Mouse (Mus musculus) erythroid progenitor cell, adult 5-6 weeks (primary cell): ENCODE data around the gene Krt35. TPM values are rescaled to one million over a fixed set of nuclear protein-coding genes. Genes with fewer than 3 reads are reported as not detected.

Source experiments
- ATAC-seq: replicated peaks from 2 replicates; pipeline ENCODE4 v1.8.0; 2016; ENCODE audit warnings: moderate number of reproducible peaks, mild to moderate bottlenecking, moderate TSS enrichment, inconsistent platforms; ENCODE audit not compliant: poor library complexity, low FRiP score, severe bottlenecking
- total RNA-seq, 2 experiments: library from RNA; stranded (forward) in 1 of 2; stranded (reverse) in 1 of 2; fragments of 150-400 nt in 1 of 2; fragments of 186-747, 209-891 nt in 1 of 2; gene quantifications; 2 replicates each; pipeline versions ENCODE4 v1.2.3 to v1.2.4; 2015 to 2017; ENCODE audit warnings: low replicate concordance in 2 of 2

Gene Krt35
- not detected in 2 replicates for total RNA-seq (2015; ENCODE audit: low replicate concordance)
- not detected in 2 replicates for total RNA-seq (2017; ENCODE audit: low replicate concordance)

GRCm38 (mm10) chr11:100096141-100096540, at the start of gene Krt35:
TSS of gene Krt35 (minus strand) at chr11:100096241.
- no peak for ATAC-seq

GRCm38 (mm10) chr11:100145104-100145503, 49.1 kb upstream of the Krt35 start:
- ATAC-seq: no peak

GRCm38 (mm10) chr11:100140966-100141365, 44.9 kb upstream of the Krt35 start:
- ATAC-seq: no peak

- ATAC-seq: no peak
Observed at GRCm38 (mm10) chr11:100139391-100139790, 43.4 kb upstream of the Krt35 start.

- no peak for ATAC-seq
Observed at GRCm38 (mm10) chr11:100138809-100139208, 42.8 kb upstream of the Krt35 start.

- no peak for ATAC-seq
Observed at GRCm38 (mm10) chr11:100137693-100138092, 41.7 kb upstream of the Krt35 start.

GRCm38 (mm10) chr11:100136559-100136958, 40.5 kb upstream of the Krt35 start:
- no peak for ATAC-seq

GRCm38 (mm10) chr11:100135731-100136130, 39.7 kb upstream of the Krt35 start, which contains the start of gene Krt15:
TSS of gene Krt15 (minus strand) at chr11:100135928.
- ATAC-seq: no peak

- ATAC-seq: no peak
Observed at GRCm38 (mm10) chr11:100124901-100125300, 28.9 kb upstream of the Krt35 start.

- no peak for ATAC-seq
Observed at GRCm38 (mm10) chr11:100121466-100121865, 25.4 kb upstream of the Krt35 start, which contains the start of gene Krt13. TSS of gene Krt13 (minus strand) at chr11:100121566.

GRCm38 (mm10) chr11:100120331-100120730, 24.3 kb upstream of the Krt35 start:
- no peak for ATAC-seq

GRCm38 (mm10) chr11:100113742-100114029, 17.6 kb upstream of the Krt35 start:
- no peak for ATAC-seq

GRCm38 (mm10) chr11:100112935-100113741, 17.1 kb upstream of the Krt35 start:
- ATAC-seq: no peak

- ATAC-seq: no peak
Observed at GRCm38 (mm10) chr11:100105576-100106122, 9.6 kb upstream of the Krt35 start, which contains the start of gene Krt36. TSS of gene Krt36 (minus strand) at chr11:100105626.

GRCm38 (mm10) chr11:100102693-100103429, 6.8 kb upstream of the Krt35 start:
- no peak for ATAC-seq

GRCm38 (mm10) chr11:100100391-100100790, 4.3 kb upstream of the Krt35 start:
- no peak for ATAC-seq

GRCm38 (mm10) chr11:100097819-100098218, 1.8 kb upstream of the Krt35 start:
- ATAC-seq: no peak

GRCm38 (mm10) chr11:100088378-100089025, 7.5 kb downstream of the Krt35 start:
- ATAC-seq: no peak

GRCm38 (mm10) chr11:100087861-100088260, 8.2 kb downstream of the Krt35 start, which contains the start of gene Krt32:
TSS of gene Krt32 (minus strand) at chr11:100088226.
- ATAC-seq: no peak

GRCm38 (mm10) chr11:100073873-100074272, 22.2 kb downstream of the Krt35 start:
- ATAC-seq: no peak
